Mouse (Mus musculus) heart, embryonic 10.5 days (tissue): ENCODE measurements around the gene Eml1. TPM values are rescaled to one million over a fixed set of nuclear protein-coding genes. Genes with fewer than 3 reads are reported as not detected.

Experiments
- DNase-seq: peaks from one replicate; pipeline ENCODE4 v3.0.0-alpha.2; 2017; ENCODE audit warnings: low spot score
- H3K27ac ChIP-seq: fragments of 300-500 bp; sonication (generic); 2 replicates; pipeline ENCODE4 v1.5.1; 2016; ENCODE audit warnings: mild to moderate bottlenecking
- H3K27me3 ChIP-seq: fragments of 300-500 bp; sonication (generic); 2 replicates; pipeline ENCODE4 v1.6.1; 2016; ENCODE audit warnings: mild to moderate bottlenecking; ENCODE audit not compliant: poor library complexity, insufficient read depth, severe bottlenecking
- H3K36me3 ChIP-seq: fragments of 300-500 bp; sonication (generic); 2 replicates; pipeline ENCODE4 v1.6.1; 2016; ENCODE audit warnings: mild to moderate bottlenecking, moderate library complexity
- H3K4me1 ChIP-seq: fragments of 300-500 bp; sonication (generic); 2 replicates; pipeline ENCODE4 v1.6.1; 2016; ENCODE audit warnings: mild to moderate bottlenecking
- H3K4me3 ChIP-seq: fragments of 300-500 bp; sonication (generic); 2 replicates; pipeline ENCODE4 v1.5.1; 2016; ENCODE audit warnings: mild to moderate bottlenecking, moderate library complexity
- H3K9me3 ChIP-seq: fragments of 300-500 bp; sonication (generic); 2 replicates; pipeline ENCODE4 v1.6.1; 2016; ENCODE audit warnings: mild to moderate bottlenecking, moderate library complexity
- WGBS: fragments of 180-500 bp; shearing (Covaris S2); methylation state at CpG from one replicate; pipeline ENCODE4 v1.1.7; 2016; 5-methylcytosine and 5-hydroxymethylcytosine counted together
- polyA plus RNA-seq: library from polyadenylated mRNA; unstranded; fragments of >200 nt; fragmentation: Nextera tagmentation; extraction: Ambion mirVana; gene quantifications from 2 replicates; pipeline ENCODE4 v1.2.1, GENCODE M21; 2016

Gene Eml1
- polyA plus RNA-seq, 1 experiment from 2014 or later: 47.0 TPM

DNA sequence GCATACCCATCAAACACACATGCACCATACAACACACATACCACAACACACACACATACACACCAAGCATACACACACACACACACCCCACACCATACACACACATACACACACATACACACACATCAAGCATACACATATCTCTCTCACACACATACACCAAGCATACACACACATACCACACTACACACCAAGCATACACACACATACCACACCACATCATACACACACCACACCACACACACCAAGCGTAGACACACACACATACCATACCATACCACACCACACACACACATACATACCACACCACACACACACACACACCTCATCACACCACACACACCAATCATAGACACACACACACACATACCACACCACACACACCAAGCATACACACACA, 102.1 kb downstream of the Eml1 start:
- H3K9me3 ChIP-seq: no peaks in the 10 kb centered on the region
- 0 out of 2 replicates have a peak, but pooled peaks cover 10% of the 10 kb centered on the region for H3K4me1 ChIP-seq
- peaks cover 15% of the 10 kb centered on the region for H3K36me3 ChIP-seq
- H3K4me3 ChIP-seq: no peak overlapping the region
- no peak overlapping the region for H3K27ac ChIP-seq
- WGBS: 80% methylated on average over 1 of the region's 1 CpGs
- H3K27me3 ChIP-seq: no peaks in the 10 kb centered on the region
- DNase-seq: no peak

DNA sequence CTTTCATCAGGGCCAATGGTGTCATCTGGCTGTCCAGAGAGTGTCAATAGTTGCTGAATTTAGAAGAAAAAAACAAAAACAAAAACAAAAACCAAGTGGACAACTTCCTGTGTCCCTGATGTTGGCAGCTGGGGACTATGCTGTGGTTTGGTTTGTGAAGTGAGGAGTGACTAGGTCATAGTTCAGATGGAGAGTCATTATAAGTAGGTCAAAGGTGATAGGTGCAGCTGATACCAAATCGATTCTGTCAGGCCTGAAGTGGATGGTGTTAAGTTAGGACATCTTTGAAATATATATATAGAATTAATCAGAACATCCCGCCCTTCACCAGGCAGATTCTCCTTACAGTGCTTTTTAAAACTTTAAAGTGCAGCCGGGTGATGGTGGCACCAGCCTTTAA, 103.7 kb downstream of the Eml1 start:
- Histone ChIP-seq H3K27ac (no peak overlapping the region), H3K9me3 (no peaks in the 10 kb centered on the region), H3K27me3 (no peaks in the 10 kb centered on the region), H3K4me1 (0 out of 2 replicates have a peak, but pooled peaks cover 7% of the 10 kb centered on the region), H3K4me3 (no peak overlapping the region), H3K36me3 (peaks cover 12% of the 10 kb centered on the region)
- WGBS: 67% methylated on average over 3 of the region's 3 CpGs
- no peak for DNase-seq

DNA sequence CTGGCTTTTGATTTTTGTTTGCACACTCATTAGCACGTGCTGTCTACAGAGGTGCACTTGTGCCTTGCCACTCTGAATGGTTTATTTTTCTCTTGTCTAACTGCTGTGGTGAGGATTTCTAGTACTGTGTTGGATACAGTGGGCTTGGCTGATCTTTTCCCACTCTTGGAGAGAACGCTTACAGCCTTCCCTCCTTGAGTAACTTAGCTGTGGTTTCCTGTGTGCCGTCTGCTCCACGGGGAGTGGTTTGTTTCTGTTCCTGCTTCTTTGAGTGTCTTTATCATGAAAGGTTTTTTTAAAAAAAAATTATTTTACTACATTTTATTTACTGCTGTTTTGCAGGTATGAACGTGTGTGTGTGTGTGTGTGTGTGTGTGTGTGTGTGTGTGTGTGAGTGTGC, 108.0 kb downstream of the Eml1 start:
- no peaks in the 10 kb centered on the region for H3K9me3 ChIP-seq
- H3K27ac ChIP-seq: no peak overlapping the region
- H3K4me1 ChIP-seq: peaks cover 18% of the 10 kb centered on the region
- no peak for DNase-seq
- H3K27me3 ChIP-seq: no peaks in the 10 kb centered on the region
- H3K4me3 ChIP-seq: no peak overlapping the region
- 76% methylated on average over 5 of the region's 5 CpGs for WGBS
- H3K36me3 ChIP-seq: no peaks in the 10 kb centered on the region; the same call in 1 of the 2 replicates

DNA sequence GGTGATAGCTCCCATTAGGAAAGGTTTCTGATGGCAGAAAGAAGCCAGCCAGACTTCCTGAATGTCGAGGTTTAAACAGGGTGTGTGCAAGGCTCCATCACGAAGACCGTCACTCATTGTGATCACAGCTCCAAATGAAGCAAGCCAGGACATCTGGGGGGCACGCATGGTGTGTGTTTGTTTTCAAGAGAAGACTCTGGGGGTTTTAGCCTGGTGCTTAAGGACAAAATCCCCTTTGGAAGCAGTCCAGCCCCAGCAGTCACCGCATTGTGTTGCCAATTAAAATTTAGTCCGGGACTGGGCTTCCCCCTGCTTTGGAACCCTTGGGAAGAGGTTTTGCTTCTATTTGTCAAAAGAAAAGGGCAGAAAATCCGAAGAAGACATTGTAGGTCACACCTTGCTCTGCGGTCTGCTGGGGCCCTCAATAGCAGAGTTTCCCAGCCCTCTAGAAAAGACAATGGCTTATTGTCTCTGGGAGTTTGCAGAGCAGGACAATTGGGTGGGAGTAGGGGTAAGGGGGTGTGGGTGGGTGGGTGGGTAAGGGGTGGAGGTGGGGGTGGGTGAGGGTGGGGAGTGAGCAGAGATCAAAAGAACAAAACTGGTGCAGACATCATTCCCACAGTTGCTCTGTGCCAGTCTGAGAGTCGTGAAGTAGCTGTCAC, 110.1 kb downstream of the Eml1 start:
- H3K27ac ChIP-seq: no peak overlapping the region
- WGBS: 37% methylated on average over 9 of the region's 9 CpGs
- no peaks in the 10 kb centered on the region for H3K9me3 ChIP-seq
- no peaks in the 10 kb centered on the region for H3K27me3 ChIP-seq
- no peak for DNase-seq
- H3K36me3 ChIP-seq: no peaks in the 10 kb centered on the region
- peaks cover 22% of the 10 kb centered on the region for H3K4me1 ChIP-seq
- H3K4me3 ChIP-seq: no peak overlapping the region

DNA sequence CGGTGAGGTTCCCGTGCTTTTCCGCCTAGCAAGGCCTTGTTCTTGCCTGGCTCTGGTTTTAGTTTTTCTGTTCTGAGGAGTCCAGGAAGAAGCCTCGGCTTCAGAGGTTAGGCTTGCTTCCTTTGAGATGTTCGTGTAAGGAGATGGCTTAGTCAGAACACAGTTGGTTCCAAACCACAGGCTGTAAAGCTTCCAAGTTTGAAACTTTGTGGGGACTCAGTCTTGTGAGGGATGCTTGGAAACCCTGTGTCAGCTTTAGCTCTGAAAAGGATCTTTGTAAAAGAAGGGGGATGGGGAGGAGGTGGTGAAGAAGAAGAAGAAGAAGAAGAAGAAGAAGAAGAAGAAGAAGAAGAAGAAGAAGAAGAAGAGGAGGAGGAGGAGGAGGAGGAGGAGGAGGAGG, 118.3 kb downstream of the Eml1 start:
- whole genome bisulfite sequencing: 85% methylated on average over 5 of the region's 5 CpGs
- Histone ChIP-seq H3K36me3 (no peaks in the 10 kb centered on the region), H3K27me3 (no peaks in the 10 kb centered on the region), H3K4me3 (no peak overlapping the region), H3K27ac (no peak overlapping the region), H3K9me3 (no peaks in the 10 kb centered on the region), H3K4me1 (peaks cover 22% of the 10 kb centered on the region)
- DNase-seq: no peak

DNA sequence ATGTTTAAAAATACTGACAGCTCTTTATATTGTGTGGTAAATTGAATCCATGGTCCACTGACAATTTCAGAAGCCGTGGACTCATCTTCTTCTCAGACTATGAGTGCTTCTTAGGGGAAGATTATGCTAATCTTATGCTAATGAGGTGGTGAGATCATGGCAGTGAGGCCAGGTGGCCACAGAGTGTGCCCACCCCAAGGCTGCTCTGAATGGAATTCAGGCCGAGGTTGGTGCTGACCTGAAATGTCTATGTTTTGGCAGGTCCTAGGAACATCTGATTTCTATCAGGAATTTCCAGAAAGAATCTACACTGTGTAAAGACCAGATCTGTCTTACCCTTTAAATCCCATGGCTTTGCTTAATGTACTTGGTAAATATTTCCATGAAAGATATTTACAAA, 119.0 kb downstream of the Eml1 start:
- 60% methylated on average over 2 of the region's 2 CpGs for WGBS
- H3K4me1 ChIP-seq: peaks cover 26% of the 10 kb centered on the region

DNA sequence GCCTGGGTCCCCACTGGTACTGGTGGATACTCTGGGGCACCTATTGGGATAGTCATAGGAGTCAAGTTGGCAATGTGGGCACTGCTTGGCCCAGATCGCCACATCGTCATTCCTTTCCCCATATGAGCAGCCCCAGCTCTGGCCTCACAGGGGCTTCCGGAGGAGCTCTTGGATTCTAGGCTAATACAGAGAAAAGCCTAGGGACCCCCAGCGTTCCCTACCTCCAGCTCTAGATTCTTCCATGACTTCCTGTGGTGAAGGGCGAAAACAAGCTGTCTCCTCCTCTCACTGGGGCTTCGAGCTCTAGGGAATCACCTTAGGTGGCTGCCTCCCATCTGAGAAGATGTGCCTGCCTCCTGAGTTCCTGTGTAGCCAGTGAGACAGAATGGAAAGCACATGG, 119.6 kb downstream of the Eml1 start:
- peaks cover 26% of the 10 kb centered on the region for H3K4me1 ChIP-seq
- 82% methylated on average over 6 of the region's 6 CpGs for WGBS
- no peaks in the 10 kb centered on the region for H3K36me3 ChIP-seq
- H3K9me3 ChIP-seq: no peaks in the 10 kb centered on the region
- H3K4me3 ChIP-seq: no peak overlapping the region
- DNase-seq: no peak
- H3K27me3 ChIP-seq: no peaks in the 10 kb centered on the region
- no peak overlapping the region for H3K27ac ChIP-seq

More for the DNA sequence above, 119.0 kb downstream of the Eml1 start:
- Histone ChIP-seq H3K36me3 (no peaks in the 10 kb centered on the region), H3K9me3 (no peaks in the 10 kb centered on the region), H3K27me3 (no peaks in the 10 kb centered on the region), H3K27ac (no peak overlapping the region), H3K4me3 (no peak overlapping the region)
- DNase-seq: no peak

DNA sequence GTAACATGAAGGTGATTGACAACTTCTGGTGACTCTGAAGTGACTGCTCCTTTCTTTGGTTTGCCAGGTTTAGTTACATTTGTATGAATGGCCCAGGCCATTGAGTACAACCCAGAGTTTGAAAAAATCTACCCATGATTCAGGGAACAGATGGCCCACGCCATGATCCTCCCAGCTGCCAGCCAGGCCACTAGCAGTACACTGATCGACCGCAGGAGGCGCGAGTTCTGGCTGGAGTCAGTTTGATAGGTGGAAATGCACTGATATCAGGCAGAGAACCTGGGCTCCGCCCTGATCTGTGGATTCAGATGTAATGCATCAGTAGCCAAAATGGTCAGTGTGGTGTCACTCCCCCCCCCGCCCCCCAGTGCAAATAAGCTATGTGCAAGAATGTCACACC, 120.2 kb downstream of the Eml1 start:
- DNase-seq: no peak
- H3K9me3 ChIP-seq: no peaks in the 10 kb centered on the region
- H3K4me3 ChIP-seq: no peak overlapping the region
- H3K4me1 ChIP-seq: peaks cover 27% of the 10 kb centered on the region
- 40% methylated on average over 7 of the region's 7 CpGs for WGBS
- H3K27me3 ChIP-seq: no peaks in the 10 kb centered on the region
- no peak overlapping the region for H3K27ac ChIP-seq
- H3K36me3 ChIP-seq: no peaks in the 10 kb centered on the region

DNA sequence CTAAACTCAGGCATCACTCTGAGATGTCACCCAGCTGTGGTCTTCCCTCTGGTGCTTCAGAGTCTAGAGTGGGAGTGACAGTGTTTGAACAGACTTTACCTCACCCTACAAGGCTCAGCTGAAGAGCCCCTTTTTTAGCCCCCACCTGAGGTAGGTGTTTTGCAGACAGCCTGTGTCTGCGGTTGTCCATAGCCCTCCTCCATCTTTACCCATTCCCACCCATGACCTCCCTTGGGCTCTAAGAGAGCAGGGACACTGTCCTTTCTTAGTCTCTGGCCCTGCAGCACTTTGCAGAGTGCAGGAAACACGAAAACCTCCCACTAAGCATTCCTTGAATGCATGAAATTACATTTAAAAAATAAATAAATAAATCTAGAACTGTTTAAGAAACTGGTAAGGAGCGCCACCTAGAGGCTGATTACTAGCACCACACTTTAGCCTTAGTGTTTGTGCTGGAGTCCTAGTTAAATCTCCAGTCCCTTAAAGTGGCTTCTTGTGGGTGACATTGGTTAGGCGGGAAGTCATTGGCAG, 123.3 kb downstream of the Eml1 start:
- 26% methylated on average over 4 of the region's 4 CpGs for WGBS

DNA sequence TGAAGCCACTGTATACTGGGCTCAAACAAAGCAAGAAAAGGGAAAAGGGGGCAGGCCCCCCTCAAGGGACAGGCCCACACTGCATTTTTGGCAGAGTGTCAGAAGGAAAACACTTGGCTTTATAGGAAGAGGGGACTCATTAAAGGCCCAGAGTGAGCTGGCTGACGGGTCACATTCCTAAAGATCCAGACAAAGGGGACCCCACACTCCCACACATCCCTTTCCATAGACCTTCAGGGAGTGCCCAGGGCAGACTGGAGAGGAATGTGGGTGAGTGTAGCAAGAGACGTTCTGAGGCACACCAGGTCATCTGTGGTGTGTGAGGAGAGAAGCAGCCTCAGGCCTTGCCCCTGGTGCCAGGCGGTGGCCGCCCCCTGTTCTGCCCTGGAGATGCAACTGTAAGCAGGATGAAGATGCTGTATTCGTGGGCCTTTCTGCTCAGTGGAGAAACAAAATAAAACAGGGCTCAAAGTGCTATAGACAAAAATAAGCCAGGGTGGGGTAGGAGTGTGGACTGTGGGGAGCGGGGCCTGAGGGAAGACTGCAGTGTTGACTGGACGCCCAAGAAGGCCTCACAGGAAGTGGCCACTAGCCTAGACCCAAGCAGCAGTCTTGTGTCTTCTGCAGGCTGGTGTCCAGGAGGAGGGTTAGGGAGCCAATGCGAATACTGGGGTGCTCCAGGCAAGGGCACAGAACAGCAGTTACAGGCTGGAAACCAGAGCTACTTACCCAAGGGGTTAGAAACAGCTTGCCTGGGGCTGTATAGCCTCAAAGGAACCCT, 124.9 kb downstream of the Eml1 start:
- no peaks in the 10 kb centered on the region for H3K36me3 ChIP-seq
- peaks cover 23% of the 10 kb centered on the region for H3K4me1 ChIP-seq
- WGBS: 72% methylated on average over 8 of the region's 8 CpGs
- H3K27ac ChIP-seq: peak overlapping the region; percentile 26; the same call in 1 of the 2 replicates
- no peak overlapping the region for H3K4me3 ChIP-seq
- H3K27me3 ChIP-seq: no peaks in the 10 kb centered on the region
- no peaks in the 10 kb centered on the region for H3K9me3 ChIP-seq
- no peak for DNase-seq

More for the DNA sequence above, 123.3 kb downstream of the Eml1 start:
- no peaks in the 10 kb centered on the region for H3K27me3 ChIP-seq
- no peaks in the 10 kb centered on the region for H3K36me3 ChIP-seq
- H3K9me3 ChIP-seq: no peaks in the 10 kb centered on the region
- no peak overlapping the region for H3K4me3 ChIP-seq
- peaks cover 23% of the 10 kb centered on the region for H3K4me1 ChIP-seq
- H3K27ac ChIP-seq: no peak overlapping the region
- no peak for DNase-seq

DNA sequence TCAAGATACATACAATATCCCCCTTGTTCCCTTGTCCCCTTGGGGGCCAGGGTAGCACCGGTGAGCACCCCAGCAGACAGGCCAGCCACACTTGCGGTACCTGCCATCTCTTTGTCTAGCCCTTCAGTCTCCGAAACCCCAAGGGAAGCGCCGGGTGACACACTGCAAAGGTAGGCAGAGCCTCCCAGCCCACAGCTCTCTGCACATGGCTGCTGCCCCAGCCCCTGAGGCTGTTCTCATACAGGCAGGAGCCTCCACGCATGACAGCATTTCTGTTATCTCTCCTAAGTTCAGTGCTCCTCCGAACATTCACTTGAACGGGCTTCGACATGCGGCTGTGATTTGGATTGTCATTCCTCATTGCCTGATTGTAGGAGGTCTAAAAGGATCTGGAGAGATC, 132.3 kb downstream of the Eml1 start:
- no peak for DNase-seq
- 38% methylated on average over 10 of the region's 10 CpGs for WGBS
- no peaks in the 10 kb centered on the region for H3K27me3 ChIP-seq
- H3K36me3 ChIP-seq: 0 out of 2 replicates have a peak, but pooled peaks cover 3% of the 10 kb centered on the region
- H3K4me1 ChIP-seq: peaks cover 16% of the 10 kb centered on the region; the same call in 1 of the 2 replicates
- no peak overlapping the region for H3K27ac ChIP-seq
- no peaks in the 10 kb centered on the region for H3K9me3 ChIP-seq
- H3K4me3 ChIP-seq: peak overlapping the region; percentile 46

DNA sequence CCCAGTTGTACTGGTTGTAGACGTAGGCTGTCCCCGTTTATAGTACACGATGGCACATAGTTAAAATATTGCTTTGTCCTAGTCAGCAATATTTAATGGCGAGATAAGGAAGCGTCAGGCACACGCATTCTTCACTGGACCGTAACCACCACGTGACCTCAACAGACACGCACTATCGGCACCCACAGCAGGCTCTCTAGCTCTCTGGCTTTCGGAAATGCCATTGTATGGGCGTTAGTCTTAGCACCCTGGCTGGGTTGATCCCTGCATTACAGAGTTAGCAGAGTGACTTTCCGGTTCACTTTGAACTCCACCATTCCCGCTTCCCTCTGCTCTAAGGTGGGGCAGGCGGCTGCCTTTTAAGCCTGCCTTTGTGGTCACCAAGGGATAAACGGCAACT, 132.8 kb downstream of the Eml1 start:
- 0 out of 2 replicates have a peak, but pooled peaks cover 3% of the 10 kb centered on the region for H3K36me3 ChIP-seq
- H3K27ac ChIP-seq: 0 out of 2 replicates have a peak overlapping the region, but pooled peaks have one; percentile 5
- no peak for DNase-seq
- peaks cover 16% of the 10 kb centered on the region; the same call in 1 of the 2 replicates for H3K4me1 ChIP-seq
- peak overlapping the region; percentile 46 for H3K4me3 ChIP-seq
- 26% methylated on average over 16 of the region's 16 CpGs for WGBS
- no peaks in the 10 kb centered on the region for H3K9me3 ChIP-seq
- H3K27me3 ChIP-seq: no peaks in the 10 kb centered on the region

DNA sequence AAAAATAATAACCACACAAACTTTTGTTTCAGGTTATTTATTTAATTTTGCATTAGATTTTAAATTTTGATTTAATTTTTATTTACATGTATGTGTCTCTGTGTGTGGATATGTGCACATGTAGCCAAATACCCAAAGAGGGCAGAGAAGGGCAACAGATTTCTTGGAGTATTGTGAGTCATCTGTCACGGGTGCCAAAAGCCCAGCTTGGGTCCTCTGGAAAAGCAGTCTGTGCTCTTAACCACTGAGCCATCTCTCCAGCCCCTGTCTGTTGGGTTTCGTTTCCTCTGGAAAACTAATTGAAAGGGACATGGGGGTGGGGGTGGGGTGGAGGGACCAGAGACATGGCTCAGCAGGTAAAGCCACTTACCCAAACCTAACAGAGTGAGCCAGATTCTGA, 135.1 kb downstream of the Eml1 start:
- Histone ChIP-seq H3K4me3 (no peak overlapping the region), H3K27ac (no peak overlapping the region), H3K36me3 (0 out of 2 replicates have a peak, but pooled peaks cover 3% of the 10 kb centered on the region), H3K27me3 (no peaks in the 10 kb centered on the region), H3K4me1 (peaks cover 19% of the 10 kb centered on the region; the same call in 1 of the 2 replicates), H3K9me3 (no peaks in the 10 kb centered on the region)
- 65% methylated on average over 2 of the region's 2 CpGs for WGBS
- no peak for DNase-seq
